In genomic region chr5:151651411-151651784, GRCm38 (mm10) we compare ENCODE assay signal across 8 mouse cellular contexts. TPM values are rescaled to one million over a fixed set of nuclear protein-coding genes. Genes with fewer than 3 reads are reported as not detected.
DNase-seq lines count a peak whose midpoint lies in the region; ATAC-seq lines count a peak whose summit lies in the region.

No protein-coding gene starts in this region.

- ATAC-seq in kidney, embryonic 14.5 days (ENCODE audit: low FRiP score, low TSS enrichment) = no peak
- no peak for ATAC-seq in embryonic facial prominence, embryonic 13.5 days (ENCODE audit: insufficient number of reproducible peaks, insufficient read depth, low FRiP score, low TSS enrichment, low read depth)
- no peak for ATAC-seq in intestine, embryonic 15.5 days
- 0 out of 2 replicates have a peak, but pooled peaks have one; percentile 12 for ATAC-seq in midbrain, embryonic 15.5 days (replicated peaks)

- no peaks in the 10 kb centered on the region for H3K27me3 ChIP-seq in kidney, embryonic 14.5 days (ENCODE audit: control insufficient read depth, insufficient read depth, low read length)
- no peaks in the 10 kb centered on the region for H3K27me3 ChIP-seq in embryonic facial prominence, embryonic 13.5 days
- H3K27me3 ChIP-seq in intestine, embryonic 15.5 days (replicated peaks) = no peaks in the 10 kb centered on the region
- H3K27me3 ChIP-seq in midbrain, embryonic 15.5 days (replicated peaks) = no peaks in the 10 kb centered on the region

- H3K9ac ChIP-seq in kidney, embryonic 14.5 days (ENCODE audit: low read depth, low read length) = no peak overlapping the region; the same call in 1 of the 2 replicates
- no peak overlapping the region for H3K9ac ChIP-seq in embryonic facial prominence, embryonic 13.5 days
- no peak overlapping the region for H3K9ac ChIP-seq in intestine, embryonic 15.5 days
- no peak overlapping the region for H3K9ac ChIP-seq in midbrain, embryonic 15.5 days

- peak overlapping the region; percentile 41 for H3K4me2 ChIP-seq in kidney, embryonic 14.5 days (replicated peaks; ENCODE audit: low read depth, low read length)
- H3K4me2 ChIP-seq in embryonic facial prominence, embryonic 13.5 days = peak overlapping the region; percentile 75
- H3K4me2 ChIP-seq in intestine, embryonic 15.5 days (replicated peaks) = peak overlapping the region; percentile 65
- H3K4me2 ChIP-seq in midbrain, embryonic 15.5 days = peak overlapping the region; percentile 66; the same call in 1 of the 2 replicates

- peaks cover 32% of the 10 kb centered on the region for H3K36me3 ChIP-seq in kidney, embryonic 14.5 days (ENCODE audit: control insufficient read depth, insufficient read depth, low read length)
- H3K36me3 ChIP-seq in embryonic facial prominence, embryonic 13.5 days = peaks cover 28% of the 10 kb centered on the region
- H3K36me3 ChIP-seq in intestine, embryonic 15.5 days = 0 out of 2 replicates have a peak, but pooled peaks cover 3% of the 10 kb centered on the region
- peaks cover 15% of the 10 kb centered on the region; the same call in 1 of the 2 replicates for H3K36me3 ChIP-seq in midbrain, embryonic 15.5 days (replicated peaks)

- H3K9me3 ChIP-seq in kidney, embryonic 14.5 days (ENCODE audit: control insufficient read depth, low read length) = no peaks in the 10 kb centered on the region
- no peaks in the 10 kb centered on the region for H3K9me3 ChIP-seq in embryonic facial prominence, embryonic 13.5 days
- no peaks in the 10 kb centered on the region for H3K9me3 ChIP-seq in intestine, embryonic 15.5 days
- H3K9me3 ChIP-seq in midbrain, embryonic 15.5 days = no peaks in the 10 kb centered on the region

- no peak for DNase-seq in kidney, postnatal 25 days
- no peak for DNase-seq in right cerebral cortex, adult 2 months (ENCODE audit: low spot score in 2 of 2)
- no peak for DNase-seq in urinary bladder, postnatal 10 days (ENCODE audit: low spot score)
- no peak for DNase-seq in frontal cortex, postnatal 10 days (ENCODE audit: low spot score in 2 of 2)

- H3K4me1 ChIP-seq in kidney, embryonic 14.5 days (ENCODE audit: control insufficient read depth, insufficient read depth, low read length) = 0 out of 2 replicates have a peak, but pooled peaks cover 3% of the 10 kb centered on the region
- peaks cover 7% of the 10 kb centered on the region for H3K4me1 ChIP-seq in embryonic facial prominence, embryonic 13.5 days
- H3K4me1 ChIP-seq in intestine, embryonic 15.5 days (replicated peaks) = no peaks in the 10 kb centered on the region
- peaks cover 10% of the 10 kb centered on the region for H3K4me1 ChIP-seq in midbrain, embryonic 15.5 days

- 65% methylated on average over 3 of the region's 3 CpGs for WGBS in kidney, embryonic 14.5 days
- WGBS in embryonic facial prominence, embryonic 13.5 days = 67% methylated on average over 3 of the region's 3 CpGs
- 66% methylated on average over 3 of the region's 3 CpGs for WGBS in intestine, embryonic 15.5 days
- 62% methylated on average over 3 of the region's 3 CpGs for WGBS in midbrain, embryonic 15.5 days

- H3K27ac ChIP-seq in kidney, embryonic 14.5 days (ENCODE audit: low read depth, low read length) = 0 out of 2 replicates have a peak overlapping the region, but pooled peaks have one; percentile 77
- H3K27ac ChIP-seq in embryonic facial prominence, embryonic 13.5 days = no peak overlapping the region
- no peak overlapping the region for H3K27ac ChIP-seq in intestine, embryonic 15.5 days
- peak overlapping the region; percentile 84 for H3K27ac ChIP-seq in midbrain, embryonic 15.5 days

- H3K4me3 ChIP-seq in kidney, embryonic 14.5 days (ENCODE audit: low read length) = peak overlapping the region; percentile 70; the same call in 1 of the 2 replicates
- peak overlapping the region; percentile 66 for H3K4me3 ChIP-seq in embryonic facial prominence, embryonic 13.5 days
- H3K4me3 ChIP-seq in intestine, embryonic 15.5 days (replicated peaks) = no peak overlapping the region
- H3K4me3 ChIP-seq in midbrain, embryonic 15.5 days = peak overlapping the region; percentile 65

RNA-seq across cellular contexts. Expression of gene Rfc3, which starts 0.4 kb away (rescaled TPM):
- polyA plus RNA-seq in kidney, embryonic 14.5 days (2014; fragmentation: Nextera tagmentation; extraction: Ambion mirVana) = 114 and 133 TPM in 2 replicates
- polyA plus RNA-seq in embryonic facial prominence, embryonic 13.5 days (2015; fragmentation: Nextera tagmentation; extraction: Ambion mirVana) = 107 and 113 TPM in 2 replicates
- 70.2 and 76.3 TPM in 2 replicates for polyA plus RNA-seq in intestine, embryonic 15.5 days (2015; fragmentation: Nextera tagmentation; extraction: Ambion mirVana)
- 63.9 and 71.7 TPM in 2 replicates for polyA plus RNA-seq in midbrain, embryonic 15.5 days (2015; fragmentation: Nextera tagmentation; extraction: Ambion mirVana)

RNA-seq across cellular contexts. Expression of gene Vmn2r18, which starts 45.6 kb away (rescaled TPM):
- 0.11 TPM in 1 of 2 replicates, not detected in the other for polyA plus RNA-seq in kidney, embryonic 14.5 days (2014; fragmentation: Nextera tagmentation; extraction: Ambion mirVana)
- not detected in 2 replicates for polyA plus RNA-seq in embryonic facial prominence, embryonic 13.5 days (2015; fragmentation: Nextera tagmentation; extraction: Ambion mirVana)
- polyA plus RNA-seq in intestine, embryonic 15.5 days (2015; fragmentation: Nextera tagmentation; extraction: Ambion mirVana) = 0.05 TPM in 1 of 2 replicates, not detected in the other
- 0.05 TPM in 1 of 2 replicates, not detected in the other for polyA plus RNA-seq in midbrain, embryonic 15.5 days (2015; fragmentation: Nextera tagmentation; extraction: Ambion mirVana)

Comparison
In these comparisons a context has a peak if more than half of its experiments do, and no peak if none do; other contexts are left out.
1. H3K27ac ChIP-seq: peak in kidney, embryonic 14.5 days (single experiment) and midbrain, embryonic 15.5 days (single experiment); none in embryonic facial prominence, embryonic 13.5 days (single experiment) and intestine, embryonic 15.5 days (single experiment).
2. Peak in every context shown above with its lines, with median percentiles within 50 percentile points of each other: H3K4me2 ChIP-seq.